Mouse (Mus musculus) forebrain, embryonic 13.5 days (tissue): ENCODE results near the gene Ccdc24. TPM values are rescaled to one million over a fixed set of nuclear protein-coding genes. Genes with fewer than 3 reads are reported as not detected.

ENCODE experiments used
- ATAC-seq: fragments of 200-750 bp; cut with Nextera tagmentation; 2 replicates; pipeline ENCODE4 v1.8.0; 2017
- H3K27ac ChIP-seq: fragments of 300-500 bp; sonication (generic); 2 replicates; pipeline ENCODE4 v1.5.1; 2015; ENCODE audit warnings: inconsistent platforms, mild to moderate bottlenecking, moderate library complexity
- H3K27me3 ChIP-seq: fragments of 300-500 bp; sonication (generic); 2 replicates; pipeline ENCODE4 v1.6.1; 2015; ENCODE audit warnings: mild to moderate bottlenecking, inconsistent platforms
- H3K36me3 ChIP-seq: fragments of 300-500 bp; sonication (generic); 2 replicates; pipeline ENCODE4 v1.6.1; 2015; ENCODE audit warnings: mild to moderate bottlenecking, inconsistent platforms; ENCODE audit not compliant: poor library complexity, severe bottlenecking
- H3K4me1 ChIP-seq: fragments of 300-500 bp; sonication (generic); 2 replicates; pipeline ENCODE4 v1.6.1; 2015; ENCODE audit warnings: inconsistent platforms
- H3K4me2 ChIP-seq: fragments of 300-500 bp; sonication (generic); 2 replicates; pipeline ENCODE4 v1.6.1; 2015; ENCODE audit warnings: inconsistent platforms, mild to moderate bottlenecking, moderate library complexity
- H3K4me3 ChIP-seq: fragments of 300-500 bp; sonication (generic); 2 replicates; pipeline ENCODE4 v1.5.1; 2015; ENCODE audit warnings: mild to moderate bottlenecking, inconsistent platforms
- H3K9ac ChIP-seq: fragments of 300-500 bp; sonication (generic); 2 replicates; pipeline ENCODE4 v1.6.1; 2015; ENCODE audit warnings: mild to moderate bottlenecking, inconsistent platforms
- H3K9me3 ChIP-seq: fragments of 300-500 bp; sonication (generic); replicated peaks from 2 replicates; pipeline ENCODE4 v1.6.1; 2016; ENCODE audit warnings: inconsistent platforms
- WGBS: fragments of 180-500 bp; shearing (Covaris S2); methylation state at CpG from one replicate; pipeline ENCODE4 v1.1.7; 2015; 5-methylcytosine and 5-hydroxymethylcytosine counted together
- polyA plus RNA-seq: library from polyadenylated mRNA; unstranded; fragments of >200 nt; fragmentation: Nextera tagmentation; extraction: Ambion mirVana; gene quantifications from 2 replicates; pipeline ENCODE4 v1.2.1, GENCODE M21; 2015

Gene Ccdc24
- polyA plus RNA-seq, 1 experiment from 2014 or later = 1.2 TPM

GRCm38 (mm10) chr4:117912685-117913273 is 40.4 kb upstream of the Ccdc24 start:
- H3K36me3 ChIP-seq = peaks cover 19% of the 10 kb centered on the region
- H3K9me3 ChIP-seq = no peaks in the 10 kb centered on the region
- ATAC-seq = no peak
- peaks cover 73% of the 10 kb centered on the region for H3K4me1 ChIP-seq
- peak overlapping the region; percentile 100 for H3K4me2 ChIP-seq
- H3K27me3 ChIP-seq = no peaks in the 10 kb centered on the region
- H3K9ac ChIP-seq = peak overlapping the region; percentile 94
- H3K4me3 ChIP-seq = peak overlapping the region; percentile 86
- 73% methylated on average over 7 of the region's 7 CpGs for WGBS
- H3K27ac ChIP-seq = peak overlapping the region; percentile 0; the same call in 1 of the 2 replicates

GRCm38 (mm10) chr4:117912131-117912561 is 39.8 kb upstream of the Ccdc24 start:
- peaks cover 19% of the 10 kb centered on the region for H3K36me3 ChIP-seq
- no peaks in the 10 kb centered on the region for H3K9me3 ChIP-seq
- no peak overlapping the region for H3K4me3 ChIP-seq
- peak overlapping the region; percentile 94; the same call in 1 of the 2 replicates for H3K9ac ChIP-seq
- H3K4me1 ChIP-seq = peaks cover 75% of the 10 kb centered on the region
- H3K4me2 ChIP-seq = peak overlapping the region; percentile 100
- H3K27me3 ChIP-seq = no peaks in the 10 kb centered on the region
- 88% methylated on average over 13 of the region's 13 CpGs for WGBS
- no peak for ATAC-seq
- no peak overlapping the region for H3K27ac ChIP-seq

- Histone ChIP-seq H3K4me2 (peak overlapping the region; percentile 56), H3K36me3 (peaks cover 45% of the 10 kb centered on the region), H3K27ac (peak overlapping the region; percentile 83), H3K9ac (peak overlapping the region; percentile 48), H3K4me3 (peak overlapping the region; percentile 26), H3K9me3 (no peaks in the 10 kb centered on the region), H3K27me3 (no peaks in the 10 kb centered on the region), H3K4me1 (peaks cover 63% of the 10 kb centered on the region)
- WGBS = 52% methylated on average over 8 of the region's 8 CpGs
- ATAC-seq = peak; percentile 88
Observed at GRCm38 (mm10) chr4:117908834-117909453, 36.6 kb upstream of the Ccdc24 start.

GRCm38 (mm10) chr4:117906196-117906595 is 33.8 kb upstream of the Ccdc24 start:
- no peak for ATAC-seq
- Histone ChIP-seq H3K4me3 (no peak overlapping the region), H3K27ac (no peak overlapping the region), H3K36me3 (peaks cover 57% of the 10 kb centered on the region), H3K4me1 (peaks cover 36% of the 10 kb centered on the region), H3K4me2 (no peak overlapping the region), H3K9ac (no peak overlapping the region), H3K27me3 (no peaks in the 10 kb centered on the region), H3K9me3 (no peaks in the 10 kb centered on the region)
- WGBS = 93% methylated on average over 3 of the region's 3 CpGs

- no peaks in the 10 kb centered on the region for H3K9me3 ChIP-seq
- 92% methylated on average over 8 of the region's 8 CpGs for WGBS
- no peaks in the 10 kb centered on the region for H3K27me3 ChIP-seq
- peaks cover 22% of the 10 kb centered on the region for H3K4me1 ChIP-seq
- peaks cover 67% of the 10 kb centered on the region for H3K36me3 ChIP-seq
- H3K4me2 ChIP-seq = no peak overlapping the region
- no peak overlapping the region for H3K9ac ChIP-seq
- H3K27ac ChIP-seq = no peak overlapping the region
- no peak for ATAC-seq
- H3K4me3 ChIP-seq = no peak overlapping the region
Observed at GRCm38 (mm10) chr4:117904761-117905160, 32.4 kb upstream of the Ccdc24 start.

GRCm38 (mm10) chr4:117904094-117904493 is 31.7 kb upstream of the Ccdc24 start:
- ATAC-seq = no peak
- Histone ChIP-seq H3K36me3 (peaks cover 74% of the 10 kb centered on the region), H3K27me3 (no peaks in the 10 kb centered on the region), H3K4me1 (peaks cover 15% of the 10 kb centered on the region), H3K27ac (no peak overlapping the region), H3K4me2 (no peak overlapping the region), H3K9ac (no peak overlapping the region), H3K4me3 (no peak overlapping the region), H3K9me3 (no peaks in the 10 kb centered on the region)
- 87% methylated on average over 10 of the region's 10 CpGs for WGBS

GRCm38 (mm10) chr4:117898111-117898510 is 25.8 kb upstream of the Ccdc24 start:
- H3K27ac ChIP-seq = no peak overlapping the region
- 88% methylated on average over 3 of the region's 3 CpGs for WGBS
- no peaks in the 10 kb centered on the region for H3K9me3 ChIP-seq

GRCm38 (mm10) chr4:117896031-117896430 is 23.7 kb upstream of the Ccdc24 start:
- ATAC-seq = no peak
- Histone ChIP-seq H3K27ac (no peak overlapping the region), H3K9ac (no peak overlapping the region), H3K36me3 (peaks cover 71% of the 10 kb centered on the region), H3K9me3 (no peaks in the 10 kb centered on the region), H3K4me1 (peaks cover 8% of the 10 kb centered on the region), H3K27me3 (no peaks in the 10 kb centered on the region), H3K4me3 (no peak overlapping the region), H3K4me2 (no peak overlapping the region)
- 98% methylated on average over 6 of the region's 6 CpGs for WGBS

More at GRCm38 (mm10) chr4:117898111-117898510, 25.8 kb upstream of the Ccdc24 start:
- no peaks in the 10 kb centered on the region for H3K27me3 ChIP-seq
- H3K4me1 ChIP-seq = no peaks in the 10 kb centered on the region
- H3K4me2 ChIP-seq = no peak overlapping the region
- H3K9ac ChIP-seq = no peak overlapping the region
- ATAC-seq = no peak
- H3K36me3 ChIP-seq = peaks cover 92% of the 10 kb centered on the region
- H3K4me3 ChIP-seq = no peak overlapping the region

GRCm38 (mm10) chr4:117895339-117895738 is 23.0 kb upstream of the Ccdc24 start:
- Histone ChIP-seq H3K27me3 (no peaks in the 10 kb centered on the region), H3K27ac (no peak overlapping the region), H3K9ac (no peak overlapping the region), H3K4me1 (peaks cover 15% of the 10 kb centered on the region), H3K9me3 (no peaks in the 10 kb centered on the region), H3K4me2 (no peak overlapping the region), H3K36me3 (peaks cover 67% of the 10 kb centered on the region), H3K4me3 (no peak overlapping the region)
- no peak for ATAC-seq
- WGBS = 85% methylated on average over 7 of the region's 7 CpGs

GRCm38 (mm10) chr4:117894601-117895000 is 22.2 kb upstream of the Ccdc24 start:
- Histone ChIP-seq H3K36me3 (peaks cover 67% of the 10 kb centered on the region), H3K27ac (no peak overlapping the region), H3K4me2 (no peak overlapping the region), H3K27me3 (no peaks in the 10 kb centered on the region), H3K9ac (no peak overlapping the region), H3K4me3 (no peak overlapping the region), H3K4me1 (peaks cover 15% of the 10 kb centered on the region), H3K9me3 (no peaks in the 10 kb centered on the region)
- 93% methylated on average over 8 of the region's 8 CpGs for WGBS
- no peak for ATAC-seq

- 29% methylated on average over 9 of the region's 9 CpGs for WGBS
- H3K4me2 ChIP-seq = no peak overlapping the region
- H3K4me1 ChIP-seq = peaks cover 15% of the 10 kb centered on the region
- H3K27me3 ChIP-seq = no peaks in the 10 kb centered on the region
- no peak overlapping the region for H3K27ac ChIP-seq
- H3K36me3 ChIP-seq = peaks cover 63% of the 10 kb centered on the region
- no peak overlapping the region for H3K9ac ChIP-seq
- H3K4me3 ChIP-seq = no peak overlapping the region
- no peak for ATAC-seq
- H3K9me3 ChIP-seq = no peaks in the 10 kb centered on the region
Observed at GRCm38 (mm10) chr4:117893376-117893775, 21.0 kb upstream of the Ccdc24 start.

- 0% methylated on average over 21 of the region's 21 CpGs for WGBS
- ATAC-seq = peak; percentile 89
- no peaks in the 10 kb centered on the region for H3K9me3 ChIP-seq
Observed at GRCm38 (mm10) chr4:117891738-117892161, 19.4 kb upstream of the Ccdc24 start, which contains the start of gene Dph2. Dph2 (minus strand) TSS chr4:117892032.

More at GRCm38 (mm10) chr4:117891738-117892161, 19.4 kb upstream of the Ccdc24 start, which contains the start of gene Dph2:
- peak within 1 kb of the TSS; percentile 74 for H3K4me3 ChIP-seq
- no peak within 1 kb of the TSS for H3K27ac ChIP-seq
- peaks cover 21% of the 10 kb centered on the region for H3K4me1 ChIP-seq
- H3K27me3 ChIP-seq = no peaks in the 10 kb centered on the region
- H3K9ac ChIP-seq = peak within 1 kb of the TSS; percentile 66
- H3K4me2 ChIP-seq = peak within 1 kb of the TSS; percentile 92
- peaks cover 48% of the 10 kb centered on the region for H3K36me3 ChIP-seq
